Mouse (Mus musculus): ENCODE measurements around the gene Gnaq.
A peak's percentile ranks its signal among the peaks of the same experiment; 100 is the strongest.

Gene Gnaq

DNA sequence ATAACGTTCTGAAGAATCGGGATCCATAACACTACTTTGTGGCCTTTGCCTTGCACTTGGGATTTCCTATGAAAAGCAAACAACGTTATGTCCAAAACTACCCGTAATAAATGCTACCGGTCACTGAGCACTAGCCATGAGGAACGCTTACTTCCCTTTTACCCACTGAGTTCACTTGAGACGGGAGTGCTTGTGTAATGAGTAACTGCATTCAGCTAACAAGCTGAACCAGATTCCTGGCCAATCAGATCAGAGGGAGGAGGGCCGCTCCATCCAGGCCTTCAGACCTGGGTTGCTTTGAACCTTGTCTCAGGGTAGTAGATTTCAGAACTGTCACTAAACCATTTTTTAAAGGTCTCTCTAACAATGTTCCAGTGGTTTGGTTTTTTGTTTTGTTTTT, 193.3 kb downstream of the Gnaq start:
- DNase-seq, result no peak

DNA sequence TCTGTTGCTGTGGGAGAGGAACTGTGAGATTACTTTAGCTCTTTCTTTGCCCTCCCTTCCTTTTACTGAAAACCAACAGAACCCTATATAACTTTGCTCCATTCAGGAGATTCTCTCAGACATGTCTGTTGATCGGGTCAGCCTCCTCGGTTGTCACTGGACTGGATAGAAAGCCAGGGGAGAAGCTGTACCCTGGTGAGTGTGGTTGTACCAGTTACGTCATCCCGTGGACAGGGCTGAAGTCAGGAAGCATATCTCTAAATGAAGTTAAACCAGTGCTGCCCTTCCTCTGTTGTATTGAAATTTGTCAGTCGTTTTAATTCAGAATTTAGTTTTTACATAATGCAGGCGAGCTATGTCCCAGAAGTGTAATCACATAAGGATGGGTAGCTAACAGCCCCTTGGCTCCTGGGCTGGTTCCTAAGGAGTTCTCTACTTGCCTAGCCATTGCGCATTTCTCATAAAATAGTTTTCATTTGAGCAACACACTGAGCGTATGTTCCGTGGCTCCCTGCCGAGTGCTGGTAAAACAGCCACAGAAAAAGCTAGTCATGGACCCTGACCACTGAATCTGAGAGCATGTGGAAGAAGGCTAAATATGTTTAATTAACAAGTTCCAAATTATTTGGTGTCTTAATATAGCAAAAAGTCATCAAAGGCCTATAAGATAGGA, 194.9 kb downstream of the Gnaq start:
- DNase-seq, result peak; percentile 20

DNA sequence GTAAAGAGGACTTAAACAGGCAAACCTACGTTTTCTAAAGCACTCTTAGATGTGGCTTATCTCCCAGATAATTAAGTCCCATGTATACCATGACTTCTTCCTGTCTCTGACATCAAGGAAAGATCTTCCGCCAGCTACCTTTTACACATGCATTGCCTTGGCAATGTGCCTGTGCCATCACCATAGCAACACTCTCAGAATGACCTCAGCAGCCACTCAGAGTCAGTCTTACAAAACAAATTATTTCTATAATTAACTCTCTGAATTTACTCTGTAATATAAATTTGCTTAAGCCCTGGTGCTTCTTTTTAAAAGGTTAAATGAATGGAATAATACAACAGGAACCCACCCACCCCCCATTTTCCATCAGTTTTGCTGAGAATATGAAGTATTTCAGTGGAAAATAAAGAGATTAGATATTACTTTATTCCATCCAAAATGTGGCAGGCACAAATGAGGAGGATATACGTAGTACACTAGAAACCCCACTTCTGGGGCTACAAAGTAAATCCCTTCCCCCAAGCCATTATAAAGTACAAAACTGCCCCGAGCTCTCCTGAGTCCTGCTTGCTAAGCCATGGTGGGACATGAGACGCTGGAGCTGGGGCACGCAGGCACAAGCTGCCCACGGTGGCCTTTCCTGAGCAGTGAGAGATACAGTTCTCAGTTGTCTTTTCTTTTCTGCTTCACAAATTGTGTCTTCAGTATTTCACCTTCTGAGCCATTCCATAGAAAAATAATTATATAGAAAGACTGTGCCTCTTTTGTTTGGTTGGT, 195.6 kb downstream of the Gnaq start:
- peak; percentile 50 for DNase-seq

DNA sequence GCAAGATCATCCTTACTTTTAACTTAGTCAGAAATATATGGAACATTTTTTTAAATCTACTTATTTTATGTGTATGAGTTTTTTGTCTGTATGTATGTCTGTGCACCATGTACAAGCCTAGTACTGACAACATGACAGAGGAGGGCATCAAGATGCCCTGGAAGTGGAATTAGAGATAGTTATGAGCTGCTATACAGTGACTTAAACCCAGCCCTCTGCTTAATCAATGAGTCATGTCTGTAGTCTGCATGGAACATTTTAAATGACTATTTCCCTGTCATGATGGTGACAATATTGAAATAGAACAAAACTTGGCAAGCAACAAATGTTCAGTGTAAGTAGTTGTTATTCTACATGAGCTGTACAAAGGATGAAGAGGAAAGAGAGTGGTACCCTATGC, 196.4 kb downstream of the Gnaq start:
- no peak for DNase-seq

DNA sequence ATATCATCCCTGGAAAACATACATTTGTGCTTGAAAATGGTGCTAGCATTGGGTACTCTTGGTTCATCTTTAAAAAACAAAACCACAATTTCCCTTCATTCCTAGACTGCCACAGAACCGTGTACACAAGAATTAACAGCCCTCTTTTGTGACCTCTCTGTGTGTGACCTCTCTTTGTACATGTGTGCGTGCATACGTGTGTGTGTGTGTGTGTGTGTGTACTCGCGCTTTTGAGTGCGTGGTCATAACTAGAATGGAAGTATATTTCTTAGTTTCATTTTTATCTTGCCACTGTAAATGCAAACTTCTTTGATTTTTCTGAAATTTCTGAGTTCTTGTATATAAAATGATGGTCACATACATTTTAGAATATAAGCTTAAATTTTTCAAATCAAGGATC, 197.0 kb downstream of the Gnaq start:
- no peak for DNase-seq

DNA sequence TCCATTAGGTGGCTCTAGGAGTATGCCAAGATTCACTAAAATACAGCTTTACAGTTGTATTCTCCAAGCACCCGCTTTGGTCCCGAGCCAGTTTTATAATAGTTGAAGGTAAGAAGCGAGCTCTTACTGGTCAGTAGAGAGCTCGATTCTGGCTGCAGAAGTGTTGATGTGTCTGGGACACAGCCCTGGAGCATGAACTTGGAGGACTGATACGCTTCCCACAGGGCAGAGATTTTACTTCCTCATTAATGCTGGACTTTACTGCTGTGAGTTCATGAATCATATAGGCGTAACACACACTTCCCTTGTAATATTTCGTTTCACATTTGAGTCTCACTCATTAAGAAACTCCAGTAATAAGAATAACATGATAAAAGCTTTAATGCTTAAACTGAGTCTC, 197.5 kb downstream of the Gnaq start:
- no peak for DNase-seq

DNA sequence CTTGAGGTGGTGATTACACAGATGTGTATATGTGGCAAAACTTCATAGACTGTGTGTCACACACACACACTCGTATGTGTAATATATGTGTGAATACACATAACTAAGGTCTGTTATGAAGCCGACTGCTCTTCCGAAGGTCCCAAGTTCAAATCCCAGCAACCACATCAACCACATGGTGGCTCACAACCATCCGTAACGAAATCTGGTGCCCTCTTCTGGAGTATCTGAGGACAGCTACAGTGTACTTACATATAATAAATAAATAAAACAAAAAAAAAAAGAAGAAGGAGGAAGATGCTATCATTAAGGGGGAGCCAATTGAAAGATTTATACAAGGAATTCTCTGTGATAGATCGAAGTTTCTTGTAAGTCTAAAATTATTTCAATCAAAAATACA, 198.4 kb downstream of the Gnaq start:
- DNase-seq, result no peak

DNA sequence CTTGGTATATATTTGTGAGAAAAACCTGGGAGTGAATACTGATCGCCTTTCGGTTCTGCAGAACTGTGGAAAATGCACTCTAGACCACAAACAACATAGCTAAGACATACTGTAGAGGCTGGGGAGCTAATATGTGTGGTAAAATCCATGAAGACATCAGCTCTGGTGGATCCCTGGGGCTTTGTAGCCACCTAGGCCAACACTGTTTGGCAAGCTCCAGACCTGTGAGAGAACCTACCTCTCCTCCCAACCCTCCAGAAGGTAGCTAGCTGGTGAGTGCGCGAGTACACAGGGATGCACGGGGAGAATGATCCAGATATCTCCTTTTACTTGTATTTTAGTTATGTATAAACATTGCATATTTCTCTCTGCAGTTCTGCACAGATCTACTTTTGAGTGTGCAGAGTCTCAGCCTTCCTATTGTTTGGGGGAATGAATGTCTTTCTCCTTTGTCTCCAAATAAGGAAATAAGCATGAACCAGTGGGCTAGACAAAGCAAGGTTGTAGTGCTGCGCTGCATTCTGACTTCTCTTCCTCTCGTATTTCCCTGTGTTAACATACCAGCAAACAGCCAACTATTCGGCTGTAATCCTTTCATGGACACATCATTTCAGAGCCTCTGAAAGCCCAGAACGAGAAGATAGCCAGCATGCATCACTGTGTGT, 205.4 kb downstream of the Gnaq start:
- no peak for DNase-seq

DNA sequence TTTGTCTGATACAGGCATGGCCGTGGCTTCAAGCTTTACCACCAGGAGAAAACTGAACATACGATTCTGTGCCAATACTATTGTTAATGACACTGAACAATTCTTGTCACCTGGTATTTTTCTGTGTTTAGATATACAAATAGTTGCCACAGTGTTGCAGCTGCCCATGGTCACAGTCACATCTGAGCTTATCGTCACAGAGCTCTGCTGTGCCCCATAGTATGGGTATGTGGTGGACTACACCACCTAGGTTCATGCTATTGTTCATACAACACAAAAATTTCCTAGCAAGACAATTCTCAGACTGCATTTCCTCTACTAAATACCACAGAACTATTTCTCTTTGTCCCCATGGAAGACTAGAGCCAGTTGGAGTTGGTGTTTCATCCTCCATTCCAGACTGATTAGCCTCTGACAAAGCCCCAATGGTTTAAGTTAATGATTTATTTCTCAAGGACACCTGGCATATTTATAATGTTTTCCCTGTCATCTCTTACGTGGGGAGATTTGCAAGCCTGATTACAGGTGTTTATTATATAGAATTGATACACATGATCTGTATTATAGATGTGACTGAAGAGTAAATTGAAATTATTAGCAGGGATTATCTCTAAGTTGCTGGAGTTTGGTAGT, 207.4 kb downstream of the Gnaq start:
- no peak for DNase-seq

DNA sequence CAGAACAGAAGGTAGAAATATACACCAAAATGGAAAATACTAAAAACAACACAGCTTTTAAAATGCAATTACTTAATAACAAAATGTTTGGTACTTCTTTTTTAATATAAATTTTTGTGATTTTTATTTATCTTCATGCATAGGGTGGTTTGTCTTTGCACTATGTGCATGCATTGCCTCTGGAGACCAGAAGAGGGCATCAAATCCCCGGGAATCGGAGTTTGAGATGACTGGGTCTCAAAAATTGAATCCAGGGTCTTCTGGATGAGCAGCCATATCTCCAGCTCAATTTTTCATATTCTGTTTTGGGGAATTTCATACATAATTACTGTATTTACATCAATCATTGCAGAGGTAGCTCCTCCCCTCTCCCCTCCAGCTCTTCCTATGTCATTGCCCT, 210.1 kb downstream of the Gnaq start:
- DNase-seq, result no peak

DNA sequence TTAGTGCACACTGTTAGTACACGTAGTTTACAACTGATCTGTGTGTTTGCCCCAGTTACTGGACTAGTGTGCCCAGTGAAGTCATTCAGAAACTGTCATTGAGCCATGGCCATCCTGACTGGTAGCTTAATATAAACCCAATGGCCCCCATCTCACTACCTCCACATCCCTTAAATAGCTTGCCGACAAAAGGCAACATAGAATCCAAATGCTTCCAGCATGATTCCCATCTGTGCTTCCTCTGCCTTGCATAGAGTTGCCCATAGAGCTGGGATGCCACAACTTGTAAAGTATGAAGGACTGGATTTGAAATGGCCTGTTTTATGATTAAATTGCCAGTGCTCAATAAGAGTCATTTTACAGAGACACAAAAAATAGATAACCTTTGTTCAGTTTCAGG, 212.9 kb downstream of the Gnaq start:
- DNase-seq, result no peak

DNA sequence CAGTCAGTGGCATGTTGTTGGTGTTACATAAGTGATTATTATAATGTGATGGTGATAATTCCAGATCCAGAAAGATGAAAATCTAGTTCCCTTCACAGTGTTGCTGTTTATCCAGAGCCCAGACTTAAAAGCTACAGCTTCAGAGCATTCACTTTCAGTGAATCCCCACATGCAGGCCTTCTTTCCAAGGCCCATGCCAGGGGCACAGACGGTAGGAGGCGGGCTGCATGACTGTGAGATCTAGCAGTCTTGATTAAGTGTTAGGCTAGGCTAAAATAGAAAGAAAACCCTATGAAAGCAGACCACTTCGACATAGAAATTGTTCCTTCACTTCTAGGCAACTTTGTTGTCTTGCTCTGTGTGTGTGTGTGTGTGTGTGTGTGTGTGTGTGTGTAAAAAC, 214.4 kb downstream of the Gnaq start:
- no peak for DNase-seq

DNA sequence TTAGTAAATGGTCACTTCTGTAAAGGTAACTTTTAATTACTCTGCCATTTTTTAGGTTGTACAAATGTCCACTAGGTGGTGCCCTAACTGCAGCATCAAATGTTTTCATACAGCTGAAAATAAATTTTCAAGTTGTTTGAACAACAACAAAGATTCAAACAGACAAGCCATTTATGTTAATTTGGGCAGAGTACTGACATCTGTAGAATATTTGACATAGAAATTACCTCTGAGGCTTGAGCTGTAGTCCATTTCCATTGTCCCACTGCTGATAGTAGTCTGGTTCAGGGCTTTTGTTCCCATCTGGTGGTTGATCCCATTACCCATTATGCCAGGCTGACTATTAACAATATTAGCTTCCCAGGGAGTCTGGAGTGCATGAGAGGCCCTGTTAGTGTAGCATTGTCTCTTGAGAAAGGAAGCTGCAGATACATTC, 221.1 kb downstream of the Gnaq start:
- no peak for DNase-seq

DNA sequence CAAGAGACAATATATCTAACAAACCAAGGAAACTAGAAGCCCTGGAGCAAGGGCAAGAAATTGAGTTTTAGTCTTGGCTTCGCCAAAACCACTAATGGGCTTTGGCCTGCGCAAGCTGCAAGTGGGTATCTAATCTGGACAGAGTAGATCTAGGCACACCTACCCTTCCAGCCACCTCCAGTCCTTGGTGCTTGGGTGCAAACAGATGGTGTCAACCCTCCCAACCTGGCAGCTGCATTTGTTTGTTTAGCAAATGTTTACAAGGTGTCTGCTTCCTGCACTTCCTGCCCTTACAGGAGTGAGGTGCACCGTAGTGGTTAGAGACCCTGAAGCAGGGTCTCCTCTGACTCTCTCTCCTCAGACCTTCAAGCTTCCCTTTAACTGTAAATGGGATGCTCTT, 225.5 kb downstream of the Gnaq start:
- DNase-seq, result no peak

DNA sequence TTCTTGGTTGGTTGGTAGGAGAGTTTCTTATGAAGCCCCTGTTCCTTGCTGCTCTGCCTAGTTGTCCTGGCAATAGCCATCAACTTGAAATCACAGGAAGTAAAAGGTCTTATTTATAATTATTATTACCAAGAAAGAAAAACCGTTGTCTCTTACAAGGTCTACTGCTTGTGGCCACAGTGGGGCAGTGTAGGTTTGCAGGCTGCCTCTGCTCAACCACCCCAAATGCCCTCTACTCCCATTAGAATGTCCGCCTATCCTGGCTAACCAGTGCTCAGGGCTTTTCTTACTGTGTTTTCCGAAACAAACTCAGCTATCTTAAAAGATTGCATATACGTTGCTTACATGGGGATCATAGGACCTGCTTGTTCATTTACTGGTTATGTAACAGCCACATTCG, 226.3 kb downstream of the Gnaq start:
- DNase-seq, result no peak

DNA sequence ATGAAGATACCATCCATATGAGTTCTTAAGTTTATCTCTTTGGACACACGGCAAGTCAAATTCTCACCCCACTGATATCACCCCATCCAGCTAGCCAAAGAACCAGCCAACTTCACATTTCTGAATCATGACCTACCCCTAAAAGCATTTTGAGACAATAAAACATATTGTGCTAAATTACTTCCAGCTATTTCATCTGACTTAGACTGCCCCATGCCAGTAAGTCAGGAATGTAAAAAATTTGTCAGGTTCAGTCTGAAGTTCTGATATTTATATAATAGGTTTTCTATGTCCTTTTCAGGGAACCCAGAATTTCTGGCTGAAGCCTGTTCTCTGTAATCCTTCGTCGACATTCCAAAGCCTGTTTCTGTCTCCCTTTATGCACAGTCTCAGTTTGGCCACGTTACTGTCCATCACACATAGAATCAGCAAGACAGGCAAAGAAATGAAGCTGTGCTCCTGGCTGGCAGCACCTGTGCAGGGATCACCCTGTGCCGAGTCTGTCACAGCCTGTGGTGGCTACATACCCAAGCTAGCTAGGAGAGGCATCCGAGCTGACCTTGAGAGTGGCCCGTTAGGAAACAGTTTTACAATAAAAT, 233.9 kb downstream of the Gnaq start:
- DNase-seq, result no peak

DNA sequence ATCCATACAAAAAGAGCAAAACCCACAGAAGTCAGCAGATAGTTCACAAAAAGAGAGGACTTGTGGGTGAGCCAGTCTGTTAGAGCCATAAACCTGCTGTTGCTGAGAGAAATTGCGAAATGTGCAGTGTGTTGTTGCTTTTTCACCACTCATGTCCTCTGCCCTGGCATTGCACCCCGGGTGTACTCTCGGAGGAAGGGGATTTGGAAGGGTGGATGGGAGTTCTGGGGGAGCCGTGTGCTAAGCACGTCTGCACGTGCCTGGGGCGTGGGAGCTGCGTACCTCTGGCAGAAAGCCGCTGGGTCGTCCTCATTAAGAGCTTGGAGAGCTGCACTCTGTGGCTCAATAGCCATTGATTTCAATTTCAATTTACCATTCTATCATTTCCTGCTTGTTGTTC, 234.6 kb downstream of the Gnaq start:
- DNase-seq, result no peak

DNA sequence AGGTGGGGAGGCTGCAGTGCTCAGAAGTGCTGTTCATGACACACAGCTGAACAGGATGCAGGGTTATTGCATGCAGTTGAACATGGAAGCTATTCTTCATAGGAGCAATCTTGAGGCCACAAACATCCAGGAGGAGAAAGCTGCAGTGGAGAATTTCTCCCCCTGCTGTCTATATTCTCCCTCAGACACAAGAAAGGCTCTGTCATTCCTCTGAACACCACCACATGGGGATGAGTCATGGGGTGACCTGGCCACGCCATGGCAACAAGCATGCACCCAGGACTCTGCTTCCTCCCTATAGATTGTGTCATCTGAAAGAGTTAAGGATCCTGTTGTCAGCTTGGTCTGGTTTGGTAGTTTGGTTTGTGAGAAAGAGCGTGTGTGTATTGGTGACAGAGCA, 239.0 kb downstream of the Gnaq start:
- no peak for DNase-seq

DNA sequence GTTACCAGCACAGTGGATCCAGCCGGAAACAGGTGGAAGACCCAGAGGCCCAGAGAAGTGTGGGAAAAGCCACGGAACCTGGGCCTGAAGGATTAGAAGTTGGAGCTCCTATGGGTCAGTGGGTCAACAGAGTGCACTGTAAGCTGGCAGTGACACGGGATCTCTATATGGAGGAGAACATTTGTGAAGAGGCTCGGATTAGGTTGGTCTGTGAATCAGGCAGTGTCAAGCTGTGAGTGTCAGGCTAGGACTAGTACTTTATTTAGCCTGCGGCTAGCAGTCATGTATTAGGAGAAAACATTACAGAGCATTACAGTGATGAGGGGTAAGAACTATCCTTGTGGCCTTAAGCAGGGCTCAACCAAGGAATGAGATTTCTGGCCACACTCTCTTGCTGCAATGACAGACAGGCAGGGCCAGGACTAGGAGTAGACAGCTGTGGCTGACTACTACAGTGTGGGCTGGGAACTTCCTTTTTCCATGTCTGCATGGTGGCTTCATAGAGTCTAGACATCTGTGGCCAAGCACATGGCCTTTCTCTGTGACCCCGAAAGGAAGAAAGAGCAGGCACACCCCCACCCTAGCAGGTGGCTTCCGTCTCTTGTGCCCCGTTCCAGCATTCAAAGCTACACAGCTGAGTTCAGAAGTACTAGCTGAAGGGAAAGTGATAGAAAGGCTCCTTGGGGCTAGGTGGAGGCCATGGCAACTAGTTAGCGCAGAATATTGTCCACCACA, 240.3 kb downstream of the Gnaq start:
- DNase-seq, result no peak

DNA sequence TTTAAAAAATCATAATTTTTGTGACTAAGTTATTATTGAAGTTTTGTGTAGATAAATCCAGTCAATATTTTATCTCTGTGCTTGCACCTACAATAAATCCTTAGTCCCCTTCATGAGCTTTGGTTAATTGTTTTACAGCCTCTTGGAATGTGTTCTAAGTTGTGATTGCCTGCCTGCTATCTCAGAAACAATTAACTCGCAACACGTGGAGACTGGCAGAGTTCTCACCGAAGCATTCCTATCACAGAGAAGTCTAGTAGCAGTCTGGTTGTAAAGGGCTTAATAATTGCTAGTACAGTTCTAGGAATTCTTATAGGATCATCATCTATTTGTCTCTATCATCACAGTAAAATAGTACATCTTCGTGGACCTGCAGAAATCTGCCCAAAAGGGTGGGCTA, 243.2 kb downstream of the Gnaq start:
- DNase-seq, result no peak

DNA sequence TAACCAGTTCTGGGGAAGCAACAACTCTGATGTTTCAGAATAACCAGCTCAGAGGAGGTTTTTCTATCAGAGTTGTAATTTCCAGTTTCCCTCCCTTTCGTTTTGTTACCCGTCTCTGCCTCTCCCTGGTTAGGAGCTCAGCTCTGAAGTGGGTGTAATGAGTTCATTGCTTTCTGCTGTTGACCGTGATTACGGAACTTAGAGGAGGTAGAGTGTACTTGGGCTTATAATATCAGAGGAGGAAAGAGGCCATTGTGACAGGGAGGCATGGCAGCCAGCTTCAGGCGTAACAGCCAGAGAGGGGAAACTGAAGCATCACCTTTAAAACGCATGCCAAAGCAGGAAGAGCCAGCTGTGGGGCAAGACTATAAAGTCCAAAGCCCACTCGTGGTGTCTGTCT, 245.9 kb downstream of the Gnaq start:
- DNase-seq, result no peak

DNA sequence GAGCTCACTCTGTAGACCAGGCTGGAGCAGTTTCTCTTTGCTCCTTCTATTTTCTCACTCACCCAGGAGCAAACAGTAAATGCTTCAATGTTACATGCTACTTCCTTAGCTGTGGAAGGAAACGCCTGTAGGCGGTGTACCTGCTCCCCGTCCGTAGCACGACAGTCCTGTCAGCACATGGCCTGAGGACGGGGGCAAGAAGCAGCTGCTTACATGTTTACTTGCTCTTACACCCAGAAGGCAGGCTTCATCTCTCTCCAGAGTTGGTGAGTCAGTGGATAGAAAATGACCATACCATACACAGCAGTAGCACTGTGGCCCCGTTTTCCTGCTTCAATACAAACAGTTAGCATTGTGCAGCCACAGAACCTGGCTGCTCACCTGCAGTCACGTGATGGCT, 247.1 kb downstream of the Gnaq start:
- no peak for DNase-seq

DNA sequence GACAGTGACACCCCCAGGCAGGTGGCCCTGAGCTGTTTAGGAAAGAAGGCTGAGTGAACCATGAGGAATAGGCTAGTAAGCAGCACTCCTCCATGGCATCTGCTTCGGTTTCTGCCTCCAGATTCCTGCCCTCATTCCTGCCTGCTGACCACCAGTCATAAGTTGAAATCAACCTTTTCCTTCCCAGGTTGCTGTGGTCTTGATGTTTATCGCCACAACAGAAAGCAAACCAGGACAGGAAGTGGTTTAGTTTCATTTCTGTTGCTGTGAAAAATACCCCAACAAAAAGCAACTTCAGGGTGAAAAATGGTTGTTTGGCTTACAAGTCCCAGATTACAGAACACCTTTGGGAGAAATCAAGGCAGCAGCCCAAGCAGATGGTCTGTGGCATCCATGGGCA, 249.8 kb downstream of the Gnaq start:
- no peak for DNase-seq

All from right cerebral cortex, postnatal 4 days (tissue).